ENCODE assay signal across 10 mouse cellular contexts in genomic region chr11:109269662-109270341, GRCm38 (mm10). TPM values are rescaled to one million over a fixed set of nuclear protein-coding genes. Genes with fewer than 3 reads are reported as not detected.
DNase-seq lines count a peak whose midpoint lies in the region; ATAC-seq and TF ChIP-seq lines count a peak whose summit lies in the region.
"Had no signal": no experiment of that assay in that cellular context is flagged by ENCODE, and none has a peak within 500 bp of the region (broad histone marks: within the 10 kb centered on the region; RNA-seq: fewer than 3 reads in every experiment).

No protein-coding gene starts in this region.

- no peaks in the 10 kb centered on the region for H3K27me3 ChIP-seq in embryonic facial prominence, embryonic 11.5 days (ENCODE audit: control insufficient read depth, insufficient read depth, low read length)
- H3K27me3 ChIP-seq in limb, embryonic 14.5 days (ENCODE audit: control insufficient read depth, insufficient read depth, low read length) = no peaks in the 10 kb centered on the region
- H3K27me3 ChIP-seq in neural tube, embryonic 12.5 days (replicated peaks) = no peaks in the 10 kb centered on the region
- H3K27me3 ChIP-seq: embryonic facial prominence, embryonic 12.5 days; Patski had no signal

- no peak overlapping the region for H3K27ac ChIP-seq in embryonic facial prominence, embryonic 11.5 days (replicated peaks; ENCODE audit: low read depth, low read length)
- 0 out of 2 replicates have a peak overlapping the region, but pooled peaks have one; percentile 55 for H3K27ac ChIP-seq in limb, embryonic 14.5 days (replicated peaks; ENCODE audit: low read depth, low read length)
- H3K27ac ChIP-seq in neural tube, embryonic 12.5 days = no peak overlapping the region
- H3K27ac ChIP-seq: embryonic facial prominence, embryonic 12.5 days had no signal

- no peak for TF ChIP-seq POLR2A in limb, embryonic 14.5 days (IDR thresholded peaks at IDR 0.05; ENCODE audit: borderline replicate concordance, extremely low read depth, insufficient read depth, insufficient read length)

- H3K4me2 ChIP-seq in embryonic facial prominence, embryonic 11.5 days (ENCODE audit: low read depth, low read length) = no peak overlapping the region
- H3K4me2 ChIP-seq in limb, embryonic 14.5 days (replicated peaks; ENCODE audit: low read depth, low read length, severe bottlenecking) = peak overlapping the region; percentile 13; the same call in 1 of the 2 replicates
- no peak overlapping the region for H3K4me2 ChIP-seq in neural tube, embryonic 12.5 days (replicated peaks)
- H3K4me2 ChIP-seq: embryonic facial prominence, embryonic 12.5 days had no signal

- WGBS in embryonic facial prominence, embryonic 11.5 days = 66% methylated on average over 16 of the region's 16 CpGs
- WGBS in limb, embryonic 14.5 days = 8% methylated on average over 16 of the region's 16 CpGs
- 45% methylated on average over 16 of the region's 16 CpGs for WGBS in neural tube, embryonic 12.5 days

- 0 out of 2 replicates have a peak, but pooled peaks have one; percentile 52 for ATAC-seq in embryonic facial prominence, embryonic 11.5 days (replicated peaks; ENCODE audit: insufficient number of reproducible peaks, low FRiP score, low TSS enrichment, low read depth)
- peak; percentile 88 for ATAC-seq in limb, embryonic 14.5 days (ENCODE audit: low FRiP score, low read depth)
- peak; percentile 68 for ATAC-seq in neural tube, embryonic 12.5 days (ENCODE audit: low FRiP score, low read depth)
- ATAC-seq: Patski had no signal

- H3K9ac ChIP-seq in embryonic facial prominence, embryonic 11.5 days (replicated peaks; ENCODE audit: low read length) = no peak overlapping the region
- no peak overlapping the region for H3K9ac ChIP-seq in limb, embryonic 14.5 days (ENCODE audit: low read depth, low read length, severe bottlenecking)
- no peak overlapping the region for H3K9ac ChIP-seq in neural tube, embryonic 12.5 days
- H3K9ac ChIP-seq: embryonic facial prominence, embryonic 12.5 days had no signal

- peak; percentile 24 for DNase-seq in left cerebral cortex, postnatal 4 days
- no peak for DNase-seq in left cerebral cortex, adult 18-20 months (ENCODE audit: low spot score in 2 of 2)
- peak; percentile 45 for DNase-seq in embryonic facial prominence, embryonic 11.5 days (ENCODE audit: low spot score)
- peak; percentile 58 for DNase-seq in limb, embryonic 14.5 days (ENCODE audit: low spot score)
- DNase-seq in layer of hippocampus, postnatal 25 days (ENCODE audit: extremely low spot score in 1 of 2, low spot score in 1 of 2) = no peak
- DNase-seq in adrenal gland, adult 2 months = no peak
- DNase-seq in gastrocnemius, postnatal 14 days = no peak

- intact Hi-C loops in left cerebral cortex, postnatal 4 days (cut with DNase I) = no loop called here
- intact Hi-C loops in gastrocnemius, postnatal 14 days (cut with DNase I; ENCODE audit: low total_unique reads) = no loop called here

- H3K9me3 ChIP-seq in embryonic facial prominence, embryonic 11.5 days (replicated peaks; ENCODE audit: control insufficient read depth, low read length) = no peaks in the 10 kb centered on the region
- H3K9me3 ChIP-seq in limb, embryonic 14.5 days (ENCODE audit: control insufficient read depth, low read length) = no peaks in the 10 kb centered on the region
- no peaks in the 10 kb centered on the region for H3K9me3 ChIP-seq in neural tube, embryonic 12.5 days
- H3K9me3 ChIP-seq: embryonic facial prominence, embryonic 12.5 days had no signal

- no peaks in the 10 kb centered on the region for H3K4me1 ChIP-seq in embryonic facial prominence, embryonic 11.5 days (ENCODE audit: control insufficient read depth, insufficient read depth, low read length)
- H3K4me1 ChIP-seq in limb, embryonic 14.5 days (ENCODE audit: control insufficient read depth, insufficient read depth, low read length) = peaks cover 18% of the 10 kb centered on the region
- peaks cover 13% of the 10 kb centered on the region; the same call in 1 of the 2 replicates for H3K4me1 ChIP-seq in neural tube, embryonic 12.5 days

- H3K36me3 ChIP-seq in embryonic facial prominence, embryonic 11.5 days (replicated peaks; ENCODE audit: control insufficient read depth, insufficient read depth, low read depth, low read length) = no peaks in the 10 kb centered on the region
- H3K36me3 ChIP-seq in limb, embryonic 14.5 days (ENCODE audit: control insufficient read depth, insufficient read depth, low read length) = no peaks in the 10 kb centered on the region
- H3K36me3 ChIP-seq in neural tube, embryonic 12.5 days = no peaks in the 10 kb centered on the region
- H3K36me3 ChIP-seq: embryonic facial prominence, embryonic 12.5 days had no signal

- no peak overlapping the region for H3K4me3 ChIP-seq in embryonic facial prominence, embryonic 11.5 days (ENCODE audit: low read depth, low read length)
- no peak overlapping the region for H3K4me3 ChIP-seq in limb, embryonic 14.5 days (replicated peaks; ENCODE audit: low read length)
- no peak overlapping the region for H3K4me3 ChIP-seq in neural tube, embryonic 12.5 days
- H3K4me3 ChIP-seq: embryonic facial prominence, embryonic 12.5 days had no signal

RNA-seq across cellular contexts. Expression of gene Rgs9, which starts 28.1 kb away (rescaled TPM):
- 10 to 100 TPM; 37.0 to 37.7 TPM for total RNA-seq in left cerebral cortex, postnatal 4 days (2021)
- total RNA-seq in left cerebral cortex, adult 18-20 months (2021) = 10 to 100 TPM; 35.8 to 56.5 TPM
- 0.73 and 1.1 TPM in 2 replicates for polyA plus RNA-seq in embryonic facial prominence, embryonic 11.5 days (2014; fragmentation: Nextera tagmentation; extraction: Ambion mirVana)
- polyA plus RNA-seq in limb, embryonic 14.5 days (2012; rRNA removed) = 6.0 and 6.1 TPM in 2 replicates
- 2.1 and 3.3 TPM in 2 replicates for polyA plus RNA-seq in limb, embryonic 14.5 days (2014; fragmentation: Nextera tagmentation; extraction: Ambion mirVana)
- 3.4 TPM in 2 replicates for polyA plus RNA-seq in neural tube, embryonic 12.5 days (2016; fragmentation: Nextera tagmentation; extraction: Ambion mirVana)
- 10 to 100 TPM; 12.5 TPM for total RNA-seq in layer of hippocampus, postnatal 25 days (2021)
- 1 to 10 TPM; 4.3 to 6.0 TPM for total RNA-seq in adrenal gland, adult 2 months (2021)
- polyA plus RNA-seq in adrenal gland, adult 2 months (2012; rRNA removed) = 2.5 and 2.8 TPM in 2 replicates
- under 1 TPM; 0.11 to 0.31 TPM for total RNA-seq in gastrocnemius, postnatal 14 days (2021)

Comparison
In these comparisons a context has a peak if more than half of its experiments do, and no peak if none do; other contexts are left out.
1. DNase-seq: peak in left cerebral cortex, postnatal 4 days (single experiment), embryonic facial prominence, embryonic 11.5 days (single experiment) and limb, embryonic 14.5 days (single experiment); none in left cerebral cortex, adult 18-20 months (0 of 2), layer of hippocampus, postnatal 25 days (0 of 2), adrenal gland, adult 2 months (single experiment) and gastrocnemius, postnatal 14 days (single experiment).
2. RNA of gene Rgs9, which starts 28.1 kb away (total RNA-seq): 35.8 to 56.5 TPM in left cerebral cortex, adult 18-20 months, 37.0 to 37.7 TPM in left cerebral cortex, postnatal 4 days, 12.5 TPM in layer of hippocampus, postnatal 25 days and 4.3 to 6.0 TPM in adrenal gland, adult 2 months; 0.11 to 0.31 TPM in gastrocnemius, postnatal 14 days; every median in the first group is over 4 times any median in the second.
3. Peak in every context shown above with its lines, with median percentiles within 50 percentile points of each other: ATAC-seq.